Mouse (Mus musculus): ENCODE measurements around the gene Pim1. TPM values are rescaled to one million over a fixed set of nuclear protein-coding genes. Genes with fewer than 3 reads are reported as not detected.
A peak's percentile ranks its signal among the peaks of the same experiment; 100 is the strongest.
"Not testable (repeated sequence)": the region's sequence is repeated elsewhere in the genome, so short reads cannot be mapped to it uniquely, and the experiment has no call there.

Gene Pim1
- total RNA-seq, 2 experiments from 2014 or later, result 3.1 to 6.0 TPM

DNA sequence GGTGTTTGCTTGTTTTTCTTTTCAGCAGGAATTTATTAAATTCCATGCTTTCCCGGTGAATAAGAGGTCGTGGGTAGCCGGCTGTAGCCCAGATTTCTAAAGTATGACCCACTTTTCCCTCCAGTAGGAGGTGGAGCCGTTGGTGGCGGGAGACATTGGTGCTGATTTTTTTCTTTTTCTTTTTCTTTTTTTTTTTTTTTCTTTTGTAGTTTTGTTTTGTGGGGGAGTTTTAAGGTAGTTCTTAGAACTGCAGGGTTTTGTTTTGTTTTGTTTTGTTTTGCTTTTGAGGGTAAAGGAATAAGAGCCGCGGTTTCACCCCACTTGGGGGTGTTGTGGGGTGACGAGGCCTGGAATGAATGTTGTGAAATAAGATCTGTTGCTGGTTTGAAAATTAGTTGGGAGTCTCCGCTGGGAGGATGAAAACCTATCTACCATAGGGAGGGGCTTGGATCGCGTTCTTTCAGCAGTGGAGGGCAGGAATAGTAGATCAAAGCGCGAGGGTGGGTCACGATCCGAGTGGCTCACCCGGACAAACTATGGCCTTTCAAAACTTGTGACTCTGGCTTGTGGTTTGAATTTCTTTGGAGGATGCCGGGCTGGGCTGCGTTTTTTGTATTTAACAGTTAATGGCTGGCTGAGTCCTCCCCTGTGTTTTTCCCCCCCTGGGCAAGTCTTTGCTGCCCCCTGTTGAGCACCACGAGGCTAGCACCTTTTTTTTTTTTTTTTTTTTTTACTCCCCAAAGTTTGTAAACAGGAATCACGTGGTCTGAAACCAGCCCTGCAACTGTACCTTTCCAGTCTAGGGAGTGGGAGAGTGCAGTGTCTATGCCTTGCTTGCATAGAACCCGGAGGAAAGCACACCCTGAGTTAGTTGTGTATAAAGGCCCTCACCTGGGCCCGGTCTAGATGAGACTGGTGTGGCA is 2.0 kb downstream of the Pim1 start:
- DNase-seq (ENCODE audit: low spot score in 2 of 2), result peak; percentile 23 to 46

DNA sequence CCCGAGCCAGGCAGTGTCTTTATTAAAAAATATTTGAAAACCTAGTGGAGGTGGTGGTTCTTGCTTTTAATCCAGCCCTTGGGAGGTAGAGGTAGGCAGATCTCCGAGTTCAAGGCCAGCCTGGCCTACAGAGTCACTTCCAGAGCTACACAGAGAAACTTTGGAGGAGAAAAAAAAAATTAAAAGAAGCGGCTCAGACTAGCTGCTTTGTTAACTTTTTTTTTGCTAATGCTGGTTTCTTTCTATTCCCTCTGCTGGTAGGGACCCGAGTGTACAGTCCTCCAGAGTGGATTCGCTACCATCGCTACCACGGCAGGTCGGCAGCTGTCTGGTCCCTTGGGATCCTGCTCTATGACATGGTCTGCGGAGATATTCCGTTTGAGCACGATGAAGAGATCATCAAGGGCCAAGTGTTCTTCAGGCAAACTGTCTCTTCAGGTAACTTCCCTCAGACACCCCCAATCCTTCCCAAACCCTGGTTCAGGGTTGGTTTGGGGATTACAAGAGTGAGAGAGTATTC is 3.0 kb downstream of the Pim1 start:
- no peak for DNase-seq (ENCODE audit: low spot score in 2 of 2)

DNA sequence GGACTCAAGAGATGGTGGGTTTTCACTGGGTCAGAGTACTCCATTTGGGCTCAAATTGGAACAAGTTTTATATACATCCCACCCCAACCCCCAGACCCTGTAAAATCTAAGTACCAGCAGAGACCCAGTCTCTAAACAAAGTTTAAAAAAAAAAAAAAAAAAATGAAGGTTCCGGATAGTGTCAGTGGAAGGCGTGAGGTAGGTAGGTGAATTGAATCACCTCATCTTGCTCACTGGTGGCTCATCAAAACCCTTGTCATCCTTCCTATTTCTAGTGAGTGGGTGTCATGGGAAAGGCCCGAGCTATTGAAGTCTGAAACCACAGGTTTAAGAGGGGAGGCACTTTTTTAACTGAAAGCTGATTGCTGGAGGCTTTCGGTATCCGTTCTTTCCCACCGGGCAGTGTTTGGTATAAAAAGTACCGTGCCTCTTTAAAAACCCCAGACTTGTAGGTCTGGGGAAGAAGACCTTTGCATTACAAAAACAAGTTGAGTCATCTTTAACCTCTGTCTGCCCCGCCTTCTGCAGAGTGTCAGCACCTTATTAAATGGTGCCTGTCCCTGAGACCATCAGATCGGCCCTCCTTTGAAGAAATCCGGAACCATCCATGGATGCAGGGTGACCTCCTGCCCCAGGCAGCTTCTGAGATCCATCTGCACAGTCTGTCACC is 3.6 kb downstream of the Pim1 start:
- DNase-seq (ENCODE audit: low spot score in 2 of 2), result no peak

DNA sequence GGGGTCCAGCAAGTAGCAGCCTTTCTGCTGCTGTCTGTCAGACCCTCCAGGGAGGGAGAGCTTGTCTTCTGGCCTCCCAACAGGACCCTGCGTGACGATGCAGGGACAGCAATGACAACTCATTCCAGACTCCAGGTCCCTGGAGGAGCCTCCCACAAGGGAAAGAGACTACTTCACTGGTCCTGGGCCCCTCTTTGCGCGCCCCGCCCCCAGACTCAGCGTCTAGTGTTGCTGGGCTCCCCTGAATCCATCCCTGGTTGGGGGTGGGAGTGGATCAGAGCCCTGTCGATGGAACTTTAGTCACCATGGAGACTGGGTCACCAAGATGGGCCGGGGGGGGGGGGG is 4.2 kb downstream of the Pim1 start:
- no peak for DNase-seq (ENCODE audit: low spot score in 2 of 2)

DNA sequence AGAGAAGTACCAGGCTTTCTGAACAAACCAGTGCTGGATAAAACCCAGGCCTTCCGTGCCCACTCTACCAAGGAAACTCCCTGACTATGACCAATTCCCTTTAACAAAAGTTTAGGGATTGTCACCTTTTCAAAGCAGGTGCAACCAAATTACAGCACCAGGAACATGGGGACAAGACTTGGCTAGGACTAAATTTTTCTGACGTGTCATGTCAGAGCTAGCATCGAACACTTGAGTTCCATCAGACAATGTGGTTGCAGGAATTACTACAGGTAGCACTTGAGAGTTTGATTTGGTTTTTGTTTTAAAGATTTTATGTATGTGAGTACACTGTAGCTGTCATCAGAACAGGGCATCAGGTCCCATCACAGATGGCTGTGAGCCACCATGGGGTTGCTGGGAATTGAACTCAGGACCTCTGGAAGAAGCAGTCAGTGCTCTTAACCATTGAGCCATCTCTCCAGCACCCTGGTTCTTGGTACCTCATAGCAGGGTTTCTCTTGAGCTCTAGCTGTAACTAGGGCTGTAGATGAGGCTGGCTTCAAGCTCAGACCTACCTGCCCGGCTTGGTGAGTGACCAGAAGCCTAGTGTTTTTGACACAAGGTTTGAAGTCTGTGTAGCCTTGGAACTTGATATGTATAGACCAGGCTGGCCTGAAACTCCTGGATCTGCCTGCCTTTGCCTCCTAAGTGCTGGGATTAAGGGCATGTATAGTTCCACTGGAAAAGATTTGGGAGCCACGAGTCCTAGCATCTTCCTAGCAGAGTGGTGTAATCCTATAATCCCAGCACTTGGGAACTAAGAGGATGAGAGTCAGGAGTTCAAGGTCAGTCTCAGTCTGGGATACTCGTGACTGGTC is 5.9 kb downstream of the Pim1 start:
- no peak for DNase-seq (ENCODE audit: low spot score in 2 of 2)

DNA sequence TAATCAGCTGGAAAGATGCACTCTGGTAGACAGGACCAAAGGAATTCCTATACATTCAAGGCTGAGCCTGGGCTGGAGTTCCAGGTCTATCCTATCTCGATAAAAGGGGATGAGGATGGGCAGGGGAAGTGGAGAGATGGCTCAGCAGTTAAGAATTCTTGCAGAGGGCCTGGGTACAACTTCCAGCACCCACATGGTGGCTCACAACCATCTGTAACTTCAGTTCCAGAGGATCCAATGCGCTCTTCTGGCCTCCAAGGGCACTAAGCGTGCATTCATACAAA is 6.5 kb downstream of the Pim1 start:
- DNase-seq (ENCODE audit: low spot score in 2 of 2), result no peak

DNA sequence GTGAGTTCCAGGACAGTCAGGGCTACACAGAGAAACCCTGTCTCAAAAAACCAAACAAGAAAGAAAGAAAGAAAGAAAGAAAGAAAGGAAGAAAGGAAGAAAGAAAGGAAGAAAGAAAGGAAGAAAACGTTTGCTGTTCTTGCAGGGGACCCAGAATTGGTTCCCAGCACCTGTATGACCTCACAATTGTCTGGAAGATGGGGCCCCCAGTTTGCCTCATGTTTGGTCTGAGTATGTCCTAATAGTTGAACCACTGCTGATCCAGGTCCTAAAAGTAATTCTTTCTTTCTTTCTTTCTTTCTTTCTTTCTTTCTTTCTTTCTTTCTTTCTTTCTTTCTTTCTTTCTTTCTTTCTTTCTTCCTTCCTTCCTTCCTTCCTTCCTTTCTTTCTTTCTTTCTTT is 6.9 kb downstream of the Pim1 start:
- DNase-seq (ENCODE audit: low spot score in 2 of 2), result not testable (repeated sequence)

DNA sequence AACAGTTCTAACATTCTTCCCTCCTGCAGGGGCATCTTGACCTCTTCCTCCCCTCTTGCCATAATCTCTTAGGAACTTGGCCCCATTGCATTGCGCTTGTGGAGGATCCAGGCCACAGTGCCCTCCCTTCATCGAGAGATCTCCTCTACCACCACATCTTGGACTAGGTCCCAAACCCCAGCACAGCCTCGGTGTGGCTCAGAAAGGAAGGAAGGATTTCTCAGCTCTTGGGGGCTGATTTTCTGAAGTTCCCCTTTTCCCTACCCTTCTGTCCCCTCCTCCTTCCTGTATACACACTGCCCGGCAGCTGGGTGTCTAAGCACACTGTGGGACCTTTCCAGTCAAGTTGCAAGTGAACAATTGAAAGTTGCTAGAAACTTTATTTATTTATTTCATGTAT is 7.5 kb downstream of the Pim1 start:
- no peak for DNase-seq (ENCODE audit: low spot score in 2 of 2)

DNA sequence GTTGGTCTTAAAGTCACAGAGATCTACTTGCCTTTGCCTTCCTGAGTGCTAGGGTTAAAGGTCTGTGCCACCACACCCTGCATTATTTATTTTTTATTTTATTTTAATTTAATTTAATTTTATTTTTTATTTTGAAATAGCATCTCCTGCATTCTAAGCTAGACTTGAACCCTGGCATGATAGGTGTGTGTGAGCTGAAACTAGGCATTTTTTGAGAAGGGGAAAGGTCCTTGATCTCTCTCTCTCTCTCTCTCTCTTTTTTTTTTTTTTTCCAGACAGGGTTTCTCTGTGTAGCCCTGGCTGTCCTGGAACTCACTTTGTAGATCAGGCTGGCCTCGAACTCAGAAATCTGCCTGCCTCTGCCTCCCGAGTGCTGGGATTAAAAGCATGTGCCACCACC is 8.4 kb downstream of the Pim1 start:
- DNase-seq (ENCODE audit: low spot score in 2 of 2), result not testable (repeated sequence)

DNA sequence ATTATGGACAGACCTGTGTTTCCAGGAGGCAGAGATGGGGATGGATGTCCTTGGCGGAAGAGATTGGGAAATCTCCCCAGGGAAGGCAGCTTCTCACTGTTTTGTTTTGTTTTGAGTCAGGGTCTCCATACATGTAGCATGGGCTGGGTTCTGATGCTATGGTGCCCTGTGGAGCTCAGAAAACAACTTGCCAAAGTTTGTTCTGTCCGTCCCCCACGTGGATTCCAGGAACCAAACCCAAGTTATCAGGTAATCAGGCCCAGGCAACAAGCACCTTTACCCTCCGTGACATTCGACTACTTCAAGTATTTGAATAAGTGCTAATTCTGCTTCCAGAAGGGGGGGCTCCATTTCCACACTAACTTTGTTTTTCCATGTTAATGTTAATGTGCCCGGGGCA is 9.0 kb downstream of the Pim1 start:
- DNase-seq (ENCODE audit: low spot score in 2 of 2), result no peak

DNA sequence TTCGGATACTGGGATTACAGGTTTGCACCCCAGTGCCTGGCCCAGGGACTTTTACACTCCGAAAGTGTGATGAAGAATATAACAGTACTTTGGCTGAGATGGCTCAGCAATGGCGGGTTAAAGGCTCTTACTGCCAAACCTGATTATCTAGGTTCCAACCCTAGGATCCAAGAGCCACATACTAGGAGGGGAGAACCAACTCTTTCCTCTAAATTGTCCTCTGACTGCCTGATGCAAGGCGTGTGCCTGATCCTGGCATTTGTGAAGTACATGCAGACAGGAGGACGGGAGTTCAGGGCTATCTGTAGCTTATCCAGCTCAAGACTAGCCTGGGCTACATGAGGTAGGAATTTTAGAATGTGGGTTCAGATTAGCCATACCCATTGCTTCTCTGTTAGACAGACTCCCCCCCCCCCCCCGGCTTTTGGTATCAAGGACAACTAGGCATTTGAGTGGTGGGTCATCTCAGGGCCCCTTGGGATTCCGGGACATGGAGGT is 9.7 kb downstream of the Pim1 start:
- no peak for DNase-seq (ENCODE audit: low spot score in 2 of 2)

DNA sequence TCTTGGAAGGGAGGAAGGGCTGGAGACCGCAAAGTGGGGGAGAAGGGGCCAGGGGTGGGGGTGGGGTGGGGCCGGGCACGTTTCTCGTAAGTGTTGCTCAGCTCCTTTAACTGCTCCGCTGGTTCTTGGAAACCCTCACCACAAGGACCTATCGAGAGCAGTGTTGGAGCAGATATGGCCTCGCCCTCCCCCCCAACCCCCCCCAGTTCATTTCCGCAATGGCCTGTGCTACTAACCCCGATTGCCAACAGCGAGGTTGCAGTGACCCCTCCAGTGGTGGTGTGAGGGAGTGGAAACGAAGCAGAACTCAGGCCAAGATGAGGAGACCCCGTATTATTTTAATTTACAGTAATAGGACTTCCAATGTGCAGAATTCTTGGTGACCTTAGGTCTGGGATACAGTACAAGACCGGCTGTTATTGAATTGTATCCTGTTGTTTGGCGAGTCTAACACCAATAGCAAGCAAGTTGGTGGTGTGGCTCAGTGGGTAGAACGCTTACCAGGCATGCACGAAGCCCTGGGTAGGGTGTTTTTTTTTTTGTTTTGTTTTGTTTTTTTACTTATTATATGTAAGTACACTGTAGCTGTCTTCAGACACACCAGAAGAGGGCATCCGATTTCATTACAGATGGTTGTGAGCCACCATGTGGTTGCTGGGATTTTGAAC is 10.4 kb downstream of the Pim1 start:
- no peak for DNase-seq (ENCODE audit: low spot score in 2 of 2)

DNA sequence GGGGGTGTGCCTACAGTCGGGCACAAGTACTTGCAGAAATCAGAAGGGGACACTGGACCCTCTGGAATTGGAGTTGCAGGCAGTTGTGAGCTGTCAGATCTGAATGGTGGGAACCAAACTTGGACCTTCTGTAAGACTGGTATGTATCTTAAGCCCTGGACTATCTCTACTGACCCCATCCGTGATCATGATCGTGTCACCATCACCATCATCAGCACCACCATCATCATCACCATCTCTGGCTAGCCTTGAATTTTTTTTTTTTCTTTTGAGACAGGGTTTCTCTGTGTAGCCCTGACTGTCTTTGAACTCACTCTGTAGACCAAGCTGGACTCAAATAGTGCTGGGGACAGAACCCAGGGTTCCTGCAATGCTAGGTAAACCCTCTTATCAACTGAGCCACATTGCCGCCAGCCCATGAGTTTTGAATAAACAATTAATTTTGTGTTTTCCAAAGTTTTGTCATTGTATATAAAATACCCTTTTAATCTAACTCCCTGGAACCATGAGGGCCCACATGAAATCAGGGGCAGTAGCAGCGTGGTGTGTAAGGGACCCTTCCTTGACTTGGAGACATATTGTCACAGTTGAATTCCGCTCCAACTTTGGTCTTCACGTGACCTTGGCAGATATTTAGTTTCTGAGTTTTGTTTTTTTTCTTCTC is 11.6 kb downstream of the Pim1 start:
- no peak for DNase-seq (ENCODE audit: low spot score in 2 of 2)

DNA sequence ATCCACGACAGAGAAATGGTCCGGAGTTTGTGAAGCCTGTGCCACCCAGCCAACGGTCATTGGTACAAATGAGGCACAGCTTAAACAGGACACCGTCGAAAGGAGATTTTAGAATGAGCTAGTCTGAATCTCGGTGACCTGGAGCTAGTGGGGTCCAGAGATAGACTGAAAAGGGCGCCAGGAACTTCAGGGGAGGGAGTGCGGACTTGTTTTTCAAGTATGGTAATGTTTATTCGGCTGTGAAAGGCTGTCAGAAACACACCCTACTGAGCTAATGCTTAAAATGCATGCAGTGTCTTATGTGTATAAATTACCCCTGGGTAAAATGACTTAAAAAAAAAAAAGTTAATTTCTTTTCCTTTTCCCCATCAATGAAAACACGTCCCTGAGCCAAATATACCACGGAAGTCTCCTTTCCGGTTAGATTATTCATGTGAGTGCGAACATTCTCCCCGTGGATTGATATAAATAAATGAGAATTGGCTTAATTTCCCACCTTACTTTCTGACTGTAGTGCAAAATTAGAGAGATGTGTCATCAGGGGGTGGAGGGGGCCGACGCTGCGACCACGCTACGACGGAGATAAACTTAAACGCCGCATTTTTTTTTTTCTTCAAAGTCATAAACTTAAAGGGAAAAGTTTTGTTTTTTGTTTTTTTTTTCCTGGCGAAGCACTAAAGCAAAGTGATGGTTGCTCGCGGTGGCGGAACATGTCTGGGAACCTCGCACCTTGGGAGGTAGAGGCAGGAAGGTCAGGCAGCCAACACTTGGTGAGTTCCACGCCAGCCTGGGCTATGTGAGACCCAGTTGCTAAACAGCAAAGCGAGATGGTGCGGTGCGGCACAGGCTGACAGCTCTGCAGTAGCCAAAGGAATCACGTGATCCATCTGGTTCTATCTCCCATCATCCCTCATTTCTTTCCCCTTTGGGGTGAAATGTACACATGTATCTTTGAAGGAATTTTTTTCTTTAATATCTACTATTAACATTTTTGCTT is 12.4 kb downstream of the Pim1 start:
- DNase-seq (ENCODE audit: low spot score in 2 of 2), result no peak

DNA sequence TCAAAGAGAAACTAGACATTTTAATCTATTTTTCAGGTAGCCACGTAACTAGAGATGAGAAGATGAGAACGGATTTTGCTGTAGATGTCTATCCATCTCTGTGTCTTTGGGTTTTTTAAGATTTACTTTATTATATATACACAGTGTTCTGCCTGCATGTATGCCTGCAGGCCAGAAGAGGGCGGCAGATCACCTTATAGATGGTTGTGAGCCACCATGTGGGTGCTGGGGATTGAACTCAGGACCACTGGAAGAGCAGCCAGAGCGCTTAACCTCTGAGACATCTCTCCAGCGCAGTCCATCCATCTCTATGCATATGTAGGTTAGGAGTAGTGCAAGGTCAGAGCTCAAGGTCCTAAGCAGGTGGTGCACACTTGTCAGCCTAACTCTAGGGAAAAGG is 13.1 kb downstream of the Pim1 start:
- DNase-seq (ENCODE audit: low spot score in 2 of 2), result no peak

DNA sequence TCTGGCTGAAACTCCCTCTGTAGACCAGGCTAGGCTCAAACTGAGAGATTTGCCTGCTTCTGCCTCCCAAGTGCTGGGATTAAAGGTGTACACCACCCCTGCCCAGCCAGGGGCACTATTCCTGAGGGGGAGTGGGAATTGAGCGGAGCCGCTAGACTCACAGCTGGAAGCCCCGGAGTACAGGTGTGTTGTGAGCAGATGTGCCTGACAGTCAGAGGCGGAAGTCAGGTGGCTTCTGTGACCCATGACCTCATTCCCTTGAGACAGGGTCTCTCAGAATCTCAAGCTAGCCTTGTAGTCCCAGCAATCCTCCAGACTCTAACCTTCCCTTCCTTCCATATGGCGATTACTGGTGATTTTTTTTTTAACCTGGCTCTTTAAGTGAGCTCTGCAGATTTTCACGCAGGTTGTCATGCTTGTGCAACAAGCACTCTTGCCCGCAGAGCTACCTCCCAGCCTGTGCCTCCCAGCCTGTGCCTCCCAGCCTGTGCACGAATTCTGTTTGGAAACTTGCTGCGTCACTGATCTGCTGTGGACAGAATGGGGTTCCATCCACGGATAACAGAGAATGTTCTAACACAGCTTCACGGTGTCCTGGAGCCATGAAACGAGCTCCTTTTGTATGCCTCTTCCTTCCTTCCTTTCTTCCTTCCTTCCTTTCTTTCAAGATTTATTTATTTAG is 18.5 kb downstream of the Pim1 start:
- no peak for DNase-seq (ENCODE audit: low spot score in 2 of 2)

DNA sequence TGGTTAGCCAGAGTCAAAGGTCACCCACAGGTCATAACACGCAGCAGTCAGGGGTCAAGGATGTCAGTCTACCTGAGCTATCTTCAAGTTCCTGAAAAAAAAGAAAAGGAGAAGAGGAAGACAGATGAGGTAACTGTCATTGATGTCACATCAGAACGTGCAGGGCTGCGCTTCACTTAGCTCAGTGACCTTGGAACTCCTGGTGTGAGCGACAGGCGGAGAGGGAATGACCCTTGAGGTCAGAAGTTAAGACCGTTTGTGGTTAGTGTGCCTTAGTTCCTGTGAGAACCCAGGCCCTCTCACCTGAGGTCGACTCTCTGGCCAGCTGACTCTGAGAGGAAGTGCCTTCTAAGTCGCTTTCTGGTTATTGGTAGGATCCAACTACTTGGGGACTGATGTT is 20.1 kb downstream of the Pim1 start:
- no peak for DNase-seq (ENCODE audit: low spot score in 2 of 2)

DNA sequence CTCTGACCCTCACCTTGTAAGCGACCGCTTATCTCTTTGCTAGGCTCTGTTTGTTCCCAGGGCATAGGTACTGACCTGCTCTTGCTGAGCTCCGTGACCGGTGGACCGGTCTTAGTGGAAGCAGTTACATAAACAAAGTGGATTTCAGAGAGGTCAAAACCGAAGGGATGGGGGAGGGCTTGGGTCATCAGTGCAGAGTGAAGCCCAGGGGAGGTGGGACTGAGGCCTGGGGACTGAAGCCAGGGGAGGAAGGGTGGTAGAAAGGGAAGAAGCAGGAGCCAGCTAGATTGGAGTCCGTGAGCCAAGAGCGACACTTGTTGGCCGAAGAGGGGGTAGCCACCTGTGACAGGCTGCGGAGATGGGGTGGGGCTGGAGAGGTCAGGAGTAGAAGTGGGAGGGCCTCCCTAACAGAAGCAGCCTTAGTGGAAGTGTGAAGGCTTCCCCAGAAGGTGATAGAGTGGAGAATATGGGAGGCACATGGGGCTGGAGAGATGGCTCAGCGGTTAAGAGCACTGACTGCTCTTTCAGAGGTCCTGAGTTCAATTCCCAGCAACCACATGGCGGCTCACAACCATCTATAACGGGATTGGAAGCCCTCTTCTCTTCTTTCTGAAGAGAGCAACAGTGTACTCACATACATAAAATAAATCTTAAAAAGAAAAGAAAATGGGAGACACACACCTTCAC is 22.6 kb downstream of the Pim1 start:
- DNase-seq (ENCODE audit: low spot score in 2 of 2), result peak in 1 of 2 experiments; percentile 29
